Mouse (Mus musculus): ENCODE data around the gene Acot3. TPM values are rescaled to one million over a fixed set of nuclear protein-coding genes. Genes with fewer than 3 reads are reported as not detected.
"Not testable (repeated sequence)": the region's sequence is repeated elsewhere in the genome, so short reads cannot be mapped to it uniquely, and the experiment has no call there.

The Acot3 gene
- polyA plus RNA-seq, 1 experiment from 2014 or later: 0.17 TPM

DNA sequence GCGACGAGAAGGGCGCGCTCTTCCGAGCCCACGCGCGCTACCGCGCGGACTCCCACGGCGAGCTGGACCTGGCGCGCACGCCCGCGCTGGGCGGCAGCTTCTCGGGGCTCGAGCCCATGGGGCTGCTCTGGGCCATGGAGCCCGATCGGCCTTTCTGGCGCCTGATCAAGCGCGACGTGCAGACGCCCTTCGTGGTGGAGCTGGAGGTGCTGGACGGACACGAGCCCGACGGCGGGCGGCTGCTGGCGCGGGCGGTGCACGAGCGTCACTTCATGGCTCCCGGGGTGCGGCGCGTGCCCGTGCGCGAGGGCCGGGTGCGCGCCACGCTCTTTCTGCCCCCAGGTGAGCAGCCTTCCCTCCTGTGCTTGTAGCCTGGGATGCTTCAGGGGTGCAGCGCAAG lies 17.6 kb downstream of the Acot3 start:
- not testable (repeated sequence) for H3K27ac ChIP-seq; H3K4me1 ChIP-seq; H3K9me3 ChIP-seq; H3K36me3 ChIP-seq; ATAC-seq (ENCODE audit: low FRiP score, low read depth)
- Histone ChIP-seq H3K9ac (peak overlapping the region; percentile 55; the same call in 1 of the 2 replicates), H3K27me3 (peaks cover 47% of the 10 kb centered on the region), H3K4me3 (peak overlapping the region; percentile 44), H3K4me2 (replicated peaks) (peak overlapping the region; percentile 74)
- WGBS: 1% methylated on average over 44 of the region's 52 CpGs

GRCm38 (mm10) chr12:84071696-84072095 lies 19.8 kb downstream of the Acot3 start:
- H3K27ac ChIP-seq: no peak overlapping the region

DNA sequence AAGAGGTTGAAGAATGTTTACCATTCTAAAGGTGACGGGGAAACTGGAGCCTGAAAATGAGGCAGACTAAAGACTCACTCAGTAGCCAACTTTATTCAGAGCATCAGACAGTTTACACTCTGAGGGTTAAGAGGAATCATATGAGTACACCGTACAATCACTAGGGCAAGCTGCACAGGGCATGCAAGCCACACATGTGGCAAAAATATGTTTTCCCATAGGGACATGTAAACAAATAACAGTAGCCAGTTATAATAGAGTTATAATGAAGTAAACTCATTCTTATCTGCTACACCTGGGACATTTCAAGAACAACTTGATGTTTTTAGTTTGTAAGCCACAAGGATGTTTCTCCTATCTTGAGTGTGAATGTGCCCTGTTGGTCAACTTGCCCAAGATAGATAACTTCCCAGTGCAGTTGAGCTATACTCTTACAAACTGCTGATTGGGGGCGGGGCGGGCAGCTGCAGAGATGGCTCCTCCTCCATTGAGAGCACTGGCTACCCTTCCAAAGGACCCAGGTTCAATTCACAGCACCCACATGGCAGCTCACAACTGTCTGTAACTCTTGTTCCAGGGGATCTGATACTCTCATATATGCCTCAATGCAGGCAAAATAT lies 25.5 kb downstream of the Acot3 start:
- no peak overlapping the region for H3K4me2 ChIP-seq (replicated peaks)
- no peak overlapping the region for H3K27ac ChIP-seq
- 87% methylated on average over 4 of the region's 4 CpGs for WGBS
- H3K9ac ChIP-seq: no peak overlapping the region
- H3K9me3 ChIP-seq: no peaks in the 10 kb centered on the region
- no peaks in the 10 kb centered on the region for H3K36me3 ChIP-seq
- H3K4me1 ChIP-seq: no peaks in the 10 kb centered on the region
- no peaks in the 10 kb centered on the region for H3K27me3 ChIP-seq
- ATAC-seq (ENCODE audit: low FRiP score, low read depth): no peak
- H3K4me3 ChIP-seq: no peak overlapping the region

More at GRCm38 (mm10) chr12:84071696-84072095, 19.8 kb downstream of the Acot3 start:
- H3K27me3 ChIP-seq: peaks cover 43% of the 10 kb centered on the region
- no peaks in the 10 kb centered on the region for H3K36me3 ChIP-seq
- H3K9me3 ChIP-seq: no peaks in the 10 kb centered on the region
- no peak overlapping the region for H3K4me2 ChIP-seq (replicated peaks)
- 92% methylated on average over 2 of the region's 2 CpGs for WGBS
- H3K4me3 ChIP-seq: no peak overlapping the region
- no peak for ATAC-seq (ENCODE audit: low FRiP score, low read depth)
- H3K4me1 ChIP-seq: 0 out of 2 replicates have a peak, but pooled peaks cover 5% of the 10 kb centered on the region
- H3K9ac ChIP-seq: no peak overlapping the region

GRCm38 (mm10) chr12:84083842-84084241 lies 31.9 kb downstream of the Acot3 start:
- no peak for ATAC-seq (ENCODE audit: low FRiP score, low read depth)
- Histone ChIP-seq H3K36me3 (no peaks in the 10 kb centered on the region), H3K9me3 (no peaks in the 10 kb centered on the region; the same call in 1 of the 2 replicates)

GRCm38 (mm10) chr12:84084581-84084980 lies 32.6 kb downstream of the Acot3 start:
- H3K36me3 ChIP-seq: no peaks in the 10 kb centered on the region
- ATAC-seq (ENCODE audit: low FRiP score, low read depth): no peak
- H3K4me1 ChIP-seq: no peaks in the 10 kb centered on the region
- peaks cover 5% of the 10 kb centered on the region; the same call in 1 of the 2 replicates for H3K9me3 ChIP-seq
- no peak overlapping the region for H3K27ac ChIP-seq
- H3K27me3 ChIP-seq: no peaks in the 10 kb centered on the region
- H3K4me2 ChIP-seq (replicated peaks): no peak overlapping the region
- H3K4me3 ChIP-seq: no peak overlapping the region
- H3K9ac ChIP-seq: no peak overlapping the region
- WGBS: 89% methylated on average over 4 of the region's 4 CpGs

More at GRCm38 (mm10) chr12:84083842-84084241, 31.9 kb downstream of the Acot3 start:
- 73% methylated on average over 2 of the region's 2 CpGs for WGBS
- Histone ChIP-seq H3K27ac (no peak overlapping the region), H3K27me3 (no peaks in the 10 kb centered on the region), H3K9ac (no peak overlapping the region), H3K4me2 (replicated peaks) (no peak overlapping the region), H3K4me3 (no peak overlapping the region), H3K4me1 (no peaks in the 10 kb centered on the region)

DNA sequence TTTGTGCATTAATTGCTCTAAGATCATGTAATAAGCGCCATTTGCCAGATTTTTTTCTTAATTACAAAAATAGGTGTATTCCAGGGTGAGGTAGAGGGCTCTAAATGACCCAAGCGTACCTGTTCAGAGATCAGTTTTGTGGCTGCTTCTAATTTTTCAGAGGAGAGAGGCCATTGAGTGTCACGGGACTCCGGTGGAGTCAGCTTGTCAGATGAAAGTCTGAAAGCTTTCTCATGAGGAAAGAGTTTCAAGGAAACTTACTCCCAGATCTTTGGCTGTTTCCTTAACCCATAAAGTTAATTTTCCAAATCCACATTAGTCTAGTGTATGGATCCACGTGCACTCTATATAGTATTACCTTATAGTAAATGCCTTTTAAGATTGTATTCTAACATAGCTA lies 42.7 kb downstream of the Acot3 start:
- H3K27me3 ChIP-seq; H3K4me3 ChIP-seq; H3K36me3 ChIP-seq; H3K9ac ChIP-seq; H3K27ac ChIP-seq; H3K4me1 ChIP-seq; ATAC-seq (ENCODE audit: low FRiP score, low read depth); H3K4me2 ChIP-seq (replicated peaks): not testable (repeated sequence)
- WGBS: 90% methylated on average over 5 of the region's 5 CpGs
- peaks cover 46% of the 10 kb centered on the region for H3K9me3 ChIP-seq

DNA sequence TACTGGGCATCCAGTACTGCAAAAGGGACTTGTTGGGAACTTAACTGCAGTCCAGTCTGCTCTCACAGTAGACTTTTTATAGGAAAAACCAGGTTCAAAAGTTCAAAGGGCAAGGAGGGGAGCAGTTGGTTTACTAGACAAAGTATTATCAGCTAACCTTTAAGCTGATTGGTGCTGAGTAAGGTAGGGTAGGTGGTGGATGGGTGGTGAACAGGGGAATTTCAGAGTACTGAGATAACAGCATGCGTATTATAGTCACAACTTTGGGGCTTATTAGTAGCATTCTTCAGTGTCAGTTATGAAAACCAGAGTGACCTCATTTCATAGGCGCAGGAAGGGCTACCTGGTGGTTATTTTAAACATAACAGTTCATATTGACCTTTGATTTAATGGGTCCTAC lies 47.7 kb downstream of the Acot3 start:
- 0 out of 2 replicates have a peak, but pooled peaks cover 4% of the 10 kb centered on the region for H3K4me1 ChIP-seq
- H3K27ac ChIP-seq: no peak overlapping the region
- H3K4me2 ChIP-seq (replicated peaks): no peak overlapping the region
- no peak overlapping the region for H3K4me3 ChIP-seq
- 94% methylated on average over 2 of the region's 2 CpGs for WGBS
- no peak overlapping the region for H3K9ac ChIP-seq
- peaks cover 6% of the 10 kb centered on the region; the same call in 1 of the 2 replicates for H3K9me3 ChIP-seq
- ATAC-seq (ENCODE audit: low FRiP score, low read depth): no peak
- no peaks in the 10 kb centered on the region for H3K27me3 ChIP-seq
- H3K36me3 ChIP-seq: no peaks in the 10 kb centered on the region

GRCm38 (mm10) chr12:84100071-84100470 lies 48.1 kb downstream of the Acot3 start:
- peaks cover 5% of the 10 kb centered on the region; the same call in 1 of the 2 replicates for H3K9me3 ChIP-seq
- peak overlapping the region; percentile 74 for H3K4me2 ChIP-seq (replicated peaks)
- no peak for ATAC-seq (ENCODE audit: low FRiP score, low read depth)
- no peak overlapping the region for H3K9ac ChIP-seq
- no peaks in the 10 kb centered on the region for H3K36me3 ChIP-seq
- H3K4me1 ChIP-seq: 0 out of 2 replicates have a peak, but pooled peaks cover 4% of the 10 kb centered on the region
- H3K27ac ChIP-seq: no peak overlapping the region
- H3K4me3 ChIP-seq: no peak overlapping the region
- H3K27me3 ChIP-seq: no peaks in the 10 kb centered on the region
- 82% methylated on average over 1 of the region's 1 CpGs for WGBS

- Histone ChIP-seq H3K27ac (peak within 1 kb of the TSS; percentile 22; the same call in 1 of the 2 replicates), H3K4me2 (replicated peaks) (peak within 1 kb of the TSS; percentile 74), H3K4me3 (peak within 1 kb of the TSS; percentile 55), H3K9ac (peak within 1 kb of the TSS; percentile 72)
- not testable (repeated sequence) for H3K4me1 ChIP-seq, H3K9me3 ChIP-seq, H3K36me3 ChIP-seq, H3K27me3 ChIP-seq
- peak; percentile 73; the same call in 1 of the 2 replicates for ATAC-seq (ENCODE audit: low FRiP score, low read depth)
- WGBS: under 1% methylated on average over 80 of the region's 80 CpGs
Observed at GRCm38 (mm10) chr12:84100604-84101492, 48.9 kb downstream of the Acot3 start, which contains the start of gene Acot6. Gene Acot6, plus strand, starts transcription at chr12:84100654.

DNA sequence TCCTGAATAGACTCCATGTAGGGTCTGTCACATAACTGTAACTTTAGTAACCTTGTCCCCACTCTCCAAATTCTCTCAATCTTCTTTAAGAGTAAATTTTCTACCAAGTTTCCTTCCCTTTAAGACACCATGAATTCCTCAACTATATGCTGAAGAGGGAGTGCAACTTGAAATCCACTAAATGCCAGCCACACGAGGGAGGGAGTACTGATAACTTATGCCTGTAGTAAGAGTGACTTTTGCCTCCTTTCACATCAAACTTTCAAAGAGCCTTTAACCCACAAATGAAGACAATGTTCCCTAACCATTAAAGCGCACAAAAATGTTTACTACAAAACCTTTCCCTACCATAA lies 49.5 kb downstream of the Acot3 start:
- ATAC-seq (ENCODE audit: low FRiP score, low read depth): no peak

DNA sequence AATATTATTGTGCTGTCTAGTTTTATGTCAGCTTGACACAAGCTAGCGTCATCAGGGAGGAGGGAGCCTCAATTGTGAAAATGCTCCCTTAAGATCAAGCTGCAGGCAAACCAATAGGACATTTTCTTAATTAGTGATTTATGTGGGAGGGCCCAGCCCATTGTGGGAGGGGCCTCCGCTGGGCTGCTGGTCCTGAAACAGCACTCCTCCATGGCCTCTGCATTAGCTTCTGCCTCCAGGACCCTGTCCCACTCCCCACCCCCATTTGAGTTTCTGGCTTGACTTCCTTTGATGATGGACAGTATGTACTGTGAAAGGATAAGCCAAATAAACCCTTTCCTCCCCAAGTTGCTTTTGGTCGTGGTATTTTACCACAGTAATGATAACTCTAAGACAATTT lies 55.1 kb downstream of the Acot3 start:
- WGBS: 77% methylated on average over 3 of the region's 3 CpGs

More for the DNA sequence above, 49.5 kb downstream of the Acot3 start:
- Histone ChIP-seq H3K4me2 (replicated peaks) (peak overlapping the region; percentile 74), H3K27ac (no peak overlapping the region), H3K9ac (no peak overlapping the region), H3K9me3 (no peaks in the 10 kb centered on the region), H3K36me3 (no peaks in the 10 kb centered on the region), H3K4me1 (0 out of 2 replicates have a peak, but pooled peaks cover 4% of the 10 kb centered on the region), H3K27me3 (no peaks in the 10 kb centered on the region), H3K4me3 (peak overlapping the region; percentile 55)
- 52% methylated on average over 2 of the region's 2 CpGs for WGBS

DNA sequence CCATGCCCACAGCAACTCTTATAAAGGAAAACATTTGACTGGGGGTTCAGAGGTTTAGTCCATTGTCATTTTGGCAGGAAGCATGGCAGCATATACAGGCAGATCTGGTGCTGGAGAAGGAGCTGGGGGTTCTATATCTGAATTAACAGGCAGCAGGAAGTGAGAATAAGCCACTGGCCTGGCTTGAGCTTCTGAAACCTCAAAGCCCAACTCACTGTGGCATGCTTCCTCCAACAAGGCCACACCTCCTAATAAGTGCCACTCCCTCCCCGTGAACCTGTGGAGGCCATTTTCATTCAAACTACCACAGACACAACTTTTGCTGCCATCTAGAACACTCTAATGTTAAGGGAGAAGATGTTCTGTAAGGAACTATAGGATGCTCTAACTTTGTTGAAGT lies 55.7 kb downstream of the Acot3 start:
- WGBS: 82% methylated on average over 1 of the region's 1 CpGs
- Histone ChIP-seq H3K4me3 (no peak overlapping the region), H3K4me1 (no peaks in the 10 kb centered on the region), H3K27me3 (no peaks in the 10 kb centered on the region), H3K9ac (no peak overlapping the region), H3K4me2 (replicated peaks) (no peak overlapping the region), H3K9me3 (no peaks in the 10 kb centered on the region), H3K27ac (no peak overlapping the region), H3K36me3 (no peaks in the 10 kb centered on the region; the same call in 1 of the 2 replicates)
- ATAC-seq (ENCODE audit: low FRiP score, low read depth): no peak

More for the DNA sequence above, 55.1 kb downstream of the Acot3 start:
- Histone ChIP-seq H3K4me3 (no peak overlapping the region), H3K9me3 (no peaks in the 10 kb centered on the region), H3K27ac (no peak overlapping the region), H3K4me2 (replicated peaks) (no peak overlapping the region), H3K36me3 (no peaks in the 10 kb centered on the region; the same call in 1 of the 2 replicates), H3K4me1 (no peaks in the 10 kb centered on the region), H3K9ac (no peak overlapping the region), H3K27me3 (no peaks in the 10 kb centered on the region)
- no peak for ATAC-seq (ENCODE audit: low FRiP score, low read depth)
